Mouse (Mus musculus) heart, embryonic 13.5 days (tissue): ENCODE data around the gene Tmed10. TPM values are rescaled to one million over a fixed set of nuclear protein-coding genes. Genes with fewer than 3 reads are reported as not detected.

ENCODE experiments used
- ATAC-seq: fragments of 200-750 bp; cut with Nextera tagmentation; 2 replicates; pipeline ENCODE4 v1.8.0; 2017; ENCODE audit warnings: moderate TSS enrichment; ENCODE audit not compliant: insufficient number of reproducible peaks, low FRiP score, low TSS enrichment; ENCODE audit errors: extremely low read depth
- H3K27ac ChIP-seq: fragments of 300-500 bp; sonication (generic); replicated peaks from 2 replicates; pipeline ENCODE4 v1.5.1; 2015; ENCODE audit warnings: moderate library complexity, mild to moderate bottlenecking, inconsistent platforms
- H3K27me3 ChIP-seq: fragments of 300-500 bp; sonication (generic); replicated peaks from 2 replicates; pipeline ENCODE4 v1.6.1; 2015; ENCODE audit warnings: mild to moderate bottlenecking, inconsistent platforms
- H3K36me3 ChIP-seq: fragments of 300-500 bp; sonication (generic); 2 replicates; pipeline ENCODE4 v1.6.1; 2015; ENCODE audit warnings: mild to moderate bottlenecking, inconsistent platforms
- H3K4me1 ChIP-seq: fragments of 300-500 bp; sonication (generic); 2 replicates; pipeline ENCODE4 v1.6.1; 2015; ENCODE audit warnings: inconsistent platforms
- H3K4me2 ChIP-seq: fragments of 300-500 bp; sonication (generic); 2 replicates; pipeline ENCODE4 v1.6.1; 2015; ENCODE audit warnings: inconsistent platforms, mild to moderate bottlenecking, moderate library complexity
- H3K4me3 ChIP-seq: fragments of 300-500 bp; sonication (generic); 2 replicates; pipeline ENCODE4 v1.5.1; 2015; ENCODE audit warnings: moderate library complexity, mild to moderate bottlenecking, inconsistent platforms
- H3K9ac ChIP-seq: fragments of 300-500 bp; sonication (generic); 2 replicates; pipeline ENCODE4 v1.6.1; 2015; ENCODE audit warnings: inconsistent platforms, mild to moderate bottlenecking, moderate library complexity
- H3K9me3 ChIP-seq: fragments of 300-500 bp; sonication (generic); 2 replicates; pipeline ENCODE4 v1.6.1; 2016; ENCODE audit warnings: inconsistent platforms
- WGBS: fragments of 180-500 bp; shearing (Covaris S2); methylation state at CpG from one replicate; pipeline ENCODE4 v1.1.7; 2015; ENCODE audit warnings: mixed read lengths; 5-methylcytosine and 5-hydroxymethylcytosine counted together
- polyA plus RNA-seq: library from polyadenylated mRNA; unstranded; fragments of >200 nt; fragmentation: Nextera tagmentation; extraction: Ambion mirVana; gene quantifications from 2 replicates; pipeline ENCODE4 v1.2.1, GENCODE M21; 2015

Gene Tmed10
- polyA plus RNA-seq, 1 experiment from 2014 or later = 279 TPM

DNA sequence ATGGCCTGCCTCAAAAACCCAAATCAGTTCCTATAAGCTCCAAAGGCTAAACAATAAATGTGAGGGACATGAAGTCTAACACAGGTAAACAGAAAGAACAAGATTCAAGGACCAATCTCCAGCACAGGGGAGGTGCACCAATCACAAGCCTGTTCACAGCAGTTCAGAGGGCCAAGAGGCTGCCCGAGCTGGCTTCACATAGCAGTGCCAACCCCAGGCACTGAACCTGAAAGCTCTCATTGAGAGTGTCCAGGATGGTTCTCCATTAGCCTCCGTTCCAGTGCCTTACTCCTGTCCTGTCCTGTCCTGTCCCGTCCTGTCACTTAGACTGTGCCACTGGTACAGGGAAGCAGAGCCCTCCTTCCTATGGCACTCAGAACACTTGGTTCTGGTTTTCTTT, 27.5 kb downstream of the Tmed10 start:
- Histone ChIP-seq H3K27ac (0 out of 2 replicates have a peak overlapping the region, but pooled peaks have one; percentile 36), H3K4me3 (no peak overlapping the region), H3K27me3 (no peaks in the 10 kb centered on the region), H3K9me3 (no peaks in the 10 kb centered on the region), H3K36me3 (peaks cover 60% of the 10 kb centered on the region), H3K4me1 (peaks cover 36% of the 10 kb centered on the region), H3K9ac (no peak overlapping the region), H3K4me2 (no peak overlapping the region)
- WGBS = 79% methylated on average over 3 of the region's 3 CpGs
- no peak for ATAC-seq

DNA sequence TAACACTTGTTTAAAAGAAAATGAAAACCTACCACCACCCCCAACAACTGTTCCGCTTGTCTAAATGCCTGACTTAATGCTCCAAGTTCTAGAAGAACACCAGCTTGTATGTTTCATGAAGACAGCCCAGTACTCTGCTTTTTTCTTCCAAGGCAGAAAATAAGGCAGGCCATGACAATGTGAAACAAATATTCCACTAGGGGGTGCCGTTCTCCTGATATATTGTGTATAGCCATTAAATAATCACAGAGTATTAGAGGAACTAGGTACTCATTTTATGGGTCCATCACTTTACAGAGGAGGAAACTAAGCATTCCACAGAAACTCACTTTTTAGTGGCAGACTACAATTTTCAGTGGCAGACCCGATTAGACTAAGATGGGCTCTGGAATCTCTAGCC, 28.3 kb downstream of the Tmed10 start:
- ATAC-seq = no peak
- Histone ChIP-seq H3K4me3 (no peak overlapping the region), H3K9ac (no peak overlapping the region), H3K9me3 (no peaks in the 10 kb centered on the region), H3K27me3 (no peaks in the 10 kb centered on the region), H3K4me1 (peaks cover 31% of the 10 kb centered on the region), H3K4me2 (no peak overlapping the region), H3K36me3 (peaks cover 62% of the 10 kb centered on the region), H3K27ac (no peak overlapping the region)
- WGBS = 54% methylated on average over 3 of the region's 3 CpGs

DNA sequence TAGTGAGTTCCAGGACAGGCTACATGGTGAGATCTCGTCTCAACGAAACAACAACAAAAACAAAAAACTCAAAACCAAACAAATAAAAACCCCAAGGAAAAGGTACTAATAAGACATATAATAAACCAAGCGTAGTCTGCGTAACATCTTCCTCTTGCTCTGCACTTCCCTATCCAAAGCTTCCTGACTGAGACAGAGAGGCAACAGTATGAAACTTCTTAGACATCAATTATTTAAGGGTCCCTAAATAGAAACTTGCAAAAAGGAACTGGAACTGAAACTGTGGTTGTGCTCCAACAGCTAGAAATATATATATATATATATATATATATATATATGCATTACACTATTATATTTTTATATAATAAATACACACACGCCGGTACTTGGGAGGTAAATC, 29.1 kb downstream of the Tmed10 start:
- ATAC-seq = no peak
- H3K9me3 ChIP-seq = no peaks in the 10 kb centered on the region

DNA sequence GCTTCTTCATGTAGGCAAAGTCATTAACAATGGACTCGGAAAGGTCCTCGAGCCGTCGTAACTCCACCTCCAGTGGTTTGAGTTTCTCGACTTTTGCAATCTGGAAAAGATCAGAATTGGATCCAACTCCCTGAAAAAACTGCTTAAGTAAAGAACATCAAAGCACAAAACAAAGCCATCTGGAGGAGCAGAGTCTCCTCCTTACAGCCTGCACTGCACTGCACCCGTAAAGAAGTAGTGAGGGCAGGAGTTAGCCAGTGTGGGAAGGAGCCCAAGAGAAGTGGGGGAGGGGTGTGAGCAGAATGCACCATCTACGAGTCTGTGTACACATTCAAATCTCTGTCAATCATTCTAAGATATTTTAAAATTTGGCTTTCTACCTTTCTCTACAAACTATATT, 30.4 kb downstream of the Tmed10 start:
- peaks cover 49% of the 10 kb centered on the region for H3K36me3 ChIP-seq
- ATAC-seq = no peak
- 80% methylated on average over 7 of the region's 7 CpGs for WGBS
- peaks cover 28% of the 10 kb centered on the region for H3K4me1 ChIP-seq
- no peak overlapping the region for H3K27ac ChIP-seq
- no peak overlapping the region for H3K9ac ChIP-seq
- H3K27me3 ChIP-seq = no peaks in the 10 kb centered on the region
- no peak overlapping the region for H3K4me2 ChIP-seq
- no peak overlapping the region for H3K4me3 ChIP-seq
- H3K9me3 ChIP-seq = no peaks in the 10 kb centered on the region

More for the DNA sequence above, 29.1 kb downstream of the Tmed10 start:
- no peak overlapping the region for H3K4me3 ChIP-seq
- H3K9ac ChIP-seq = no peak overlapping the region
- WGBS = 98% methylated on average over 6 of the region's 6 CpGs
- no peaks in the 10 kb centered on the region for H3K27me3 ChIP-seq
- no peak overlapping the region for H3K4me2 ChIP-seq
- H3K4me1 ChIP-seq = peaks cover 27% of the 10 kb centered on the region
- H3K27ac ChIP-seq = no peak overlapping the region
- H3K36me3 ChIP-seq = peaks cover 60% of the 10 kb centered on the region

DNA sequence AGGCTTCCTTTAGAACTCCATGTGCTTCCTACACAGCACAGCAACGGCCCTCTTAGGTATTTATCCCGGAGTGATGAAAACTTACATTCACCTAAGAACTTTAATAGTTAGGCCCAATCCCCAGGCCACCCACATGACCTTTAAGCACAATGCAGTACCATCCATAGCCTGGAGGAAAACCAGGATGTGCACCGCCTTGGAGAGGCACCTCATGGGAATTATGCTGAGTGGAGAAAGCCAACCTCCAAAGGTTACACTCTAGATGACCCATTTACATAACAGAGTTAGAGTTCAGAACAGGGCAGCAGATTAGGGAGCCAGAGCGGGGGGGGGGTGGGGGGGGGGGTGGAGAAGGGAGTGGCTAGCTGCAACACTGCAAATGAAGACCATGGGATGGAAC, 32.3 kb downstream of the Tmed10 start:
- H3K9me3 ChIP-seq = no peaks in the 10 kb centered on the region
- H3K36me3 ChIP-seq = peaks cover 31% of the 10 kb centered on the region
- no peak overlapping the region for H3K4me3 ChIP-seq
- H3K27me3 ChIP-seq = no peaks in the 10 kb centered on the region
- peaks cover 24% of the 10 kb centered on the region for H3K4me1 ChIP-seq
- H3K4me2 ChIP-seq = no peak overlapping the region
- WGBS = 71% methylated on average over 4 of the region's 4 CpGs
- H3K9ac ChIP-seq = 0 out of 2 replicates have a peak overlapping the region, but pooled peaks have one; percentile 14
- no peak for ATAC-seq
- no peak overlapping the region for H3K27ac ChIP-seq

DNA sequence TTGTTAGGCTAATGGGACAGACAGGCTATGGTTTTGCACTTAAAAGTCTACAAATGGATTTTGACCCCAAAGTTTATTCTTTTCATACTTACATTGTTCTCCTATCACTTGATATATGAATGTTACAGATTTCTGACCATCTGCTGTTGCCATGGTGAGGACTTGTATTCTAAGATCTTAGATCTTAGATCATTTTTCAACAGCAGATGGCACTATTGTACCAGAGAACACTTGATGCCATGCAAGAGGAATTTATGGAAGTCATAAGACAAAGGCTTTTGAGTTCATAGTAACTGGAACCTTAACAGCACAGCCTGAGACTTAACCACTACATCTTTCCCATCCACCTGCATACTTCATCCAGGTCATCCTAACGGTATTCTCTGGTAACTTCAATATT, 33.5 kb downstream of the Tmed10 start:
- no peak for ATAC-seq
- no peaks in the 10 kb centered on the region for H3K9me3 ChIP-seq
- H3K4me2 ChIP-seq = no peak overlapping the region
- WGBS = 37% methylated on average over 1 of the region's 1 CpGs
- H3K27ac ChIP-seq = no peak overlapping the region
- peaks cover 29% of the 10 kb centered on the region for H3K4me1 ChIP-seq
- peaks cover 31% of the 10 kb centered on the region for H3K36me3 ChIP-seq
- H3K4me3 ChIP-seq = no peak overlapping the region
- H3K27me3 ChIP-seq = no peaks in the 10 kb centered on the region
- no peak overlapping the region for H3K9ac ChIP-seq

DNA sequence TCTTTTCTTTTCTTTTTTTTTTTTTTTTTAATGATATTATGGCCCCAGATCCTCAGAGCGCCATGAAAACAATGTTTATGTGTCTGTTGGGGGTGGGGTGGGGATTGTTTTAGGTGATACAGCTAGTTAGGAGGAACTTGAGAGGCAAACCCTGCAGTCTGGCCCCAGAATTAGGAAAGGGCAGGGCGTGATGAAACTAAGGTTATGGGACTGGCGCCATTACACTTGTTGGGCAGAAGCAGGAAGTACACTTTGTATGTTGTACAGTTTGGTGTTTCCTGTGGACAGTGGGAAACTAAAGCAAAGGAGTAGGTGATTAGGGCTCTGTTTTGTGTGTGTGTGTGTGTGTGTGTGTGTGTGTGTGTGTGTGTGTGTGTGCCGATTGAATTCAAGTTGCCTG, 34.7 kb downstream of the Tmed10 start:
- Histone ChIP-seq H3K9ac (peak overlapping the region; percentile 99), H3K27me3 (no peaks in the 10 kb centered on the region), H3K4me2 (peak overlapping the region; percentile 78), H3K36me3 (peaks cover 39% of the 10 kb centered on the region), H3K27ac (peak overlapping the region; percentile 94), H3K9me3 (no peaks in the 10 kb centered on the region), H3K4me3 (peak overlapping the region; percentile 99), H3K4me1 (peaks cover 29% of the 10 kb centered on the region)
- WGBS = 54% methylated on average over 4 of the region's 4 CpGs
- no peak for ATAC-seq

DNA sequence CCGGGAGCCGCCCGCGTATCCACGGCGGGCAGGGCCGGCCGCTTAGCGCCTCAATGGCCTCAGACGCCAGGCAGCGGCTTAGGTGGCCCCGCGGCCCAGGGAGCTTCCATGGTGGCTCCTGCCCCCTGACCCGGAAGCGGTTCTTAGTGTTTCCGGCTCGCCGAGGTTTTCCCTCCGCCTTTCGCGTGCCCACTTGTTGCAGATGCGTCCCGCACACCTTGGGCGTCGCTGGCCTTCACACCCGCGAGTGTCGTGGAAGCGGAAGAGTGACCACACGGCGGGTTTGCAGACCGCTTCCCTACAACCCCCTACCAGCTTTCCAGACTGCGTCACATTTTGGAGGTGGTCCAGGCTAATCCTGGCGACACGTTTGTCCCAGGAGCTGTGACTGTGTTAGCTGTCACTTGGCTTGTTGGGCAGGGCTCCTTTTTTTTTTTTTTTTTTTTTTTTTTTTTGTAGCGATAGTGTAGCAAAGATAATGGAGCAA, 35.4 kb downstream of the Tmed10 start, which contains the start of gene Nek9:
Gene Nek9, minus strand, starts transcription at position 120 of the 487 bp plus-strand sequence.
- ATAC-seq = peak; percentile 80
- Histone ChIP-seq H3K4me3 (peak within 1 kb of the TSS; percentile 99), H3K4me2 (peak within 1 kb of the TSS; percentile 78), H3K9ac (peak within 1 kb of the TSS; percentile 99), H3K36me3 (peaks cover 40% of the 10 kb centered on the region), H3K9me3 (no peaks in the 10 kb centered on the region), H3K4me1 (peaks cover 29% of the 10 kb centered on the region), H3K27me3 (no peaks in the 10 kb centered on the region), H3K27ac (peak within 1 kb of the TSS; percentile 94)
- under 1% methylated on average over 36 of the region's 36 CpGs for WGBS

DNA sequence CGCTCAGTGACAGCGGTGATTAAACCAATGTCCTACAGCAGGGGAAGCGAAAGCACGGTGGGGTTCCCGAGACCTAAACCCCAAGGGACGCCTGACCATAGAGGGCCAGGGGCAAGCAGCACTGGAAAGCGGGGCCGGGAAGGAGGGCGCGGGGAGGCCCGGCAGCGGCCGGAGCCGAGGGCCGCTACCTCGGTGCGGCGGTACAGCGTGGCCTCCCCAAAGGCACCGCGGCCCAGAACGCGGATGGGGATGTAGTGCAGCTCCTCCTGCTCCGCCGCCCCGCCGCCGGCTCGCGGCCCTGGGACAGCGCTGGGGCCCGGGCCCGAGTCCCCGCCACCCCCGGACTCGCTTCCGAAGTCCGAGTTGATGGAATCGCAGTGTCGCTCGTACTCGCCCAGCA, 35.8 kb downstream of the Tmed10 start:
- H3K4me2 ChIP-seq = peak overlapping the region; percentile 78
- WGBS = under 1% methylated on average over 42 of the region's 42 CpGs

DNA sequence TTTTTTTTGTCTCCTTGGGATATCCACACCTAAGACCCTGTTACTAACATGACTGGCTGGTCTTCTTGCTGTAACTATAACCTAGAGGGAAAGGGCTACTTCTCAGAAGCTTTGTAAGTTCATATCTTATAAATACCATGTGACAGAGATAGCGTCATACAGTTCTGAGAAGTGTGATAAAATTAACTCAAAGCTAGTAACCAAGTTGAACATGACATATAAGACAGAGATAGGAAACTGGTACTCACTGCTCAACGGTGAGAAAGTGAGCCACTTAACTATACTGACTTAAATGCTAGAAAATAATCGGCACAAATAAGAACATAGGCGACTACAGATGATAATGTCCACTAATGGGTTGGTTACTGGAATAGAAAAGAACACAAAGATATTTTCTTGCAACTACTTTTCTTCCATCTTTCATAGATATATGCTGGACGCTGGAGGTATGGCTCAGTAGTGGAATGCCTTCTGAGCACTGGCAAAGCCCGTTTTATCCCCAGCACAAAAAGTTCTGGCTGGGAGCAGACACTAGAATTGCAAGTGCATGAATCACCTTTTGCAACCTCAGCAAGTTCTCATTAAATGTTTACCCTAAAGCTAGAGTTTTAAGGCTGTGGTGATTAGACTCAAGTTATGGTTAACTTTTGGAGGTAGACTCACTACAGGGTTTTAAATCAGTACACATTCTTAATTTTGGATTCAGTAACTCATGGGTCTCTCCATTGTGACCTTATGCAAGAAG, 36.9 kb downstream of the Tmed10 start:
- Histone ChIP-seq H3K4me3 (peak overlapping the region; percentile 99), H3K36me3 (peaks cover 44% of the 10 kb centered on the region), H3K27me3 (no peaks in the 10 kb centered on the region), H3K9me3 (no peaks in the 10 kb centered on the region), H3K27ac (no peak overlapping the region), H3K4me2 (peak overlapping the region; percentile 78), H3K9ac (peak overlapping the region; percentile 99), H3K4me1 (peaks cover 29% of the 10 kb centered on the region)
- 54% methylated on average over 6 of the region's 6 CpGs for WGBS
- ATAC-seq = no peak

More for the DNA sequence above, 35.8 kb downstream of the Tmed10 start:
- Histone ChIP-seq H3K36me3 (peaks cover 40% of the 10 kb centered on the region), H3K4me3 (peak overlapping the region; percentile 99), H3K27ac (peak overlapping the region; percentile 94), H3K9ac (peak overlapping the region; percentile 99), H3K9me3 (no peaks in the 10 kb centered on the region), H3K4me1 (peaks cover 29% of the 10 kb centered on the region), H3K27me3 (no peaks in the 10 kb centered on the region)
- peak; percentile 65 for ATAC-seq

DNA sequence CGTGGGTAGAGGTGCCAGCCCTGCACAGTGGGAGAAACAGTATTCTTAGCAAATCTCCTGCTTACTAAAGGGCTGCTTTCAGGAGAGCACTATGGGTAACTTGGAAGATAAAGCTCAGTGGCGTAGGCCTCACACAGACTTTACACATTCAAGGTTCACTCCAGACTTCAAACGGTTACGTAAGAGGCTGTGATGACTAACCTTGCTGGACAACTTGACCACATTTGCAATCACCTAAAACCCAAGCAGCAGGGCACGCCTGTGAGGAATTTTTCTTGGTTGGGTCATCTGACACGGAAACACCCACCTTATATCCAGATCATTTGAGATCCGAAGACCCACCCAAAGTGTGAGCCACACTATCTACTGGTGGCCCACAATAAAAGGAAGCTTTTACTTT, 44.5 kb downstream of the Tmed10 start:
- H3K27me3 ChIP-seq = no peaks in the 10 kb centered on the region
- 84% methylated on average over 7 of the region's 7 CpGs for WGBS

DNA sequence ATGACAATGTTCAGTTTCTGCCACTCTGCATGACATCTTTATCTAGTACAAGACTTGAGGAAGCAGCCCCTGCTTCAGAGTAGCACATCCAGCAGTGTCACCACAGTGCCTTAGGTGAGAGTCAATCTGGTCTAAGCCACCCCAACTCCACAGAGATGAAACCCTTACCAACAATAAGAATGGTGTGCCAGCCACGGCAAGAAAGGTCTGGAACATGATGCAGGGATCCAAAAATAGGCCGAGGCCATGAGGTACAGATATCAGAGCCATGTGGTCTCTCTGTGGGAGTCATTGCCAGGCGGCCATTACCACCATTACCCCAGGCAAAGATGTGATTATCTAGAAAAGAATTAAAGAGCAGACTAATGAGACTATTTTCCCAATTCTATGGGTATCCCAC, 66.0 kb downstream of the Tmed10 start:
- Histone ChIP-seq H3K4me3 (no peak overlapping the region), H3K27ac (no peak overlapping the region), H3K27me3 (no peaks in the 10 kb centered on the region), H3K9ac (no peak overlapping the region), H3K4me1 (peaks cover 10% of the 10 kb centered on the region), H3K9me3 (no peaks in the 10 kb centered on the region), H3K36me3 (peaks cover 100% of the 10 kb centered on the region), H3K4me2 (no peak overlapping the region)
- 40% methylated on average over 3 of the region's 3 CpGs for WGBS
- no peak for ATAC-seq

More for the DNA sequence above, 44.5 kb downstream of the Tmed10 start:
- no peak overlapping the region for H3K4me3 ChIP-seq
- no peaks in the 10 kb centered on the region for H3K4me1 ChIP-seq
- no peaks in the 10 kb centered on the region for H3K9me3 ChIP-seq
- no peak for ATAC-seq
- H3K4me2 ChIP-seq = no peak overlapping the region
- peaks cover 94% of the 10 kb centered on the region for H3K36me3 ChIP-seq
- no peak overlapping the region for H3K9ac ChIP-seq
- H3K27ac ChIP-seq = no peak overlapping the region
